Mouse (Mus musculus) embryonic facial prominence, embryonic 10.5 days (tissue): ENCODE measurements around the gene Setd7. TPM values are rescaled to one million over a fixed set of nuclear protein-coding genes. Genes with fewer than 3 reads are reported as not detected.
"Not testable (repeated sequence)": the region's sequence is repeated elsewhere in the genome, so short reads cannot be mapped to it uniquely, and the experiment has no call there.

Experiments used
- DNase-seq: peaks from one replicate; pipeline ENCODE4 v3.0.0-alpha.2; 2017; ENCODE audit warnings: low spot score
- H3K27ac ChIP-seq: fragments of 300-500 bp; sonication (generic); replicated peaks from 2 replicates; pipeline ENCODE4 v1.5.1; 2016; ENCODE audit warnings: mild to moderate bottlenecking
- H3K27me3 ChIP-seq: fragments of 300-500 bp; sonication (generic); replicated peaks from 2 replicates; pipeline ENCODE4 v1.6.1; 2016; ENCODE audit warnings: low read depth, mild to moderate bottlenecking; ENCODE audit not compliant: poor library complexity, severe bottlenecking
- H3K36me3 ChIP-seq: fragments of 300-500 bp; sonication (generic); replicated peaks from 2 replicates; pipeline ENCODE4 v1.6.1; 2016; ENCODE audit warnings: mild to moderate bottlenecking, moderate library complexity
- H3K4me1 ChIP-seq: fragments of 300-500 bp; sonication (generic); 2 replicates; pipeline ENCODE4 v1.6.1; 2016
- H3K4me3 ChIP-seq: fragments of 300-500 bp; sonication (generic); 2 replicates; pipeline ENCODE4 v1.5.1; 2016; ENCODE audit warnings: mild to moderate bottlenecking, moderate library complexity
- H3K9me3 ChIP-seq: fragments of 300-500 bp; sonication (generic); 2 replicates; pipeline ENCODE4 v1.6.1; 2016; ENCODE audit warnings: mild to moderate bottlenecking
- WGBS: fragments of 180-500 bp; shearing (Covaris S2); methylation state at CpG from one replicate; pipeline ENCODE4 v1.1.7; 2016; 5-methylcytosine and 5-hydroxymethylcytosine counted together
- polyA plus RNA-seq: library from polyadenylated mRNA; unstranded; fragments of >200 nt; fragmentation: Nextera tagmentation; extraction: Ambion mirVana; gene quantifications from 2 replicates; pipeline ENCODE4 v1.2.1, GENCODE M21; 2016

The Setd7 gene
- polyA plus RNA-seq, 1 experiment from 2014 or later, result 4.2 TPM

DNA sequence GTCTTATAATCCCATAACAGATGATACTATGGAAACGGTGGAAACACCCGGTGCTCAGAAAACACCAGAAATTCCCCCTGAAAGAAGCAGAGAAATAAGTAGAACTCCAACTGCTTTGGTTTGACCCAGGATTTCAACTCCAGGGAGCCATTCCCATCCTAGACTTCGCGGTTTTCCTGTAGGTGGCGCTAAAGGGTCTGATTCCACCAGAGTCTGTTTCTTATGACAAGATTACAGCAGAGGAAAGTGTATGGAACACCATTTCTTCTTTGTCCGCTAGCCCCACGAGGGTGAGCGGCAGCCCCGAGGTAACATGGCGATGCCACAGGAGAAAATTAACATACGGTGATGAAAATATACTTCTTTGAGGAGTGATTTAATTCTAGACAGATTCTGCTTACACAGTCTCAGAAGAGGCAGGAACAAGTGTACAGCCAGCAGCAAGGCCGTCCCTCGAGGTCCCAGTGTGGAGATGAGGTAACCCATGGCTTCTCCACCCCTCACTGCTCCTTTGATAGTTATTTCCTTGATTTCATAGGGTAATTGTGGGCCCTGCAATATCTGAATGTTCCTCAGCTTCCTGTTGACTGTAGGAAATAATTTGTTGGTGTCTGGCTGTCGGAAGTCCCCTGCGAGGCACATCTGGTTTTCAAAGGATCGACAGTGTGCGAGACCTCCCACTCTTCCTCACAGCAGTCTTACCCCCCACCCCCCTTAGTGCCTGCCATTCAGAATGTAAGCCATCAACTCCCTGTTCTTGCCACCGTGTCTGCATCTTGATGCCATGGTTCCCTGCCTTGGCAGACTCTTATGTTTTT, 23.1 kb upstream of the Setd7 start:
- no peak overlapping the region for H3K4me3 ChIP-seq

DNA sequence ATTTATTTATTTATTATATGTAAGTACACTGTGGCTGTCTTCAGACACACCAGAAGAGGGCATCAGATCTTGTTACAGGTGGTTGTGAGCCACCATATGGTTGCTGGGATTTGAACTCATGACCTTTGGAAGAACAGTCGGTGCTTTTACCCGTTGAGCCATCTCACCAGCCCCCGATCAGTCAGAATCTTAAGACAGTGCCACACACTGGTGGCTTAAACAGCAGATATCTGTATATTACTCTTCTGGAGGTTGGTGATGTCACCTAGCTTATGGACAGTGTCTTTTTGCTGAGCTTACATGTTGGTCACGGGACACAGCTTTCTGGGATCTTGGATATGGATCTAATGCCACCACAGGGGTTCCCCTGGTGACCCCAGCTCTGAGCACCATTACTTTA, 18.6 kb upstream of the Setd7 start:
- not testable (repeated sequence) for H3K36me3 ChIP-seq, H3K27me3 ChIP-seq, DNase-seq, H3K9me3 ChIP-seq, H3K27ac ChIP-seq, H3K4me3 ChIP-seq
- 77% methylated on average over 4 of the region's 4 CpGs for WGBS
- H3K4me1 ChIP-seq, result peaks cover 10% of the 10 kb centered on the region

More for the DNA sequence above, 23.1 kb upstream of the Setd7 start:
- DNase-seq, result peak; percentile 81
- Histone ChIP-seq H3K36me3 (no peaks in the 10 kb centered on the region), H3K27ac (0 out of 2 replicates have a peak overlapping the region, but pooled peaks have one; percentile 35), H3K9me3 (no peaks in the 10 kb centered on the region), H3K27me3 (peaks cover 18% of the 10 kb centered on the region), H3K4me1 (peaks cover 10% of the 10 kb centered on the region; the same call in 1 of the 2 replicates)
- 31% methylated on average over 18 of the region's 18 CpGs for WGBS

DNA sequence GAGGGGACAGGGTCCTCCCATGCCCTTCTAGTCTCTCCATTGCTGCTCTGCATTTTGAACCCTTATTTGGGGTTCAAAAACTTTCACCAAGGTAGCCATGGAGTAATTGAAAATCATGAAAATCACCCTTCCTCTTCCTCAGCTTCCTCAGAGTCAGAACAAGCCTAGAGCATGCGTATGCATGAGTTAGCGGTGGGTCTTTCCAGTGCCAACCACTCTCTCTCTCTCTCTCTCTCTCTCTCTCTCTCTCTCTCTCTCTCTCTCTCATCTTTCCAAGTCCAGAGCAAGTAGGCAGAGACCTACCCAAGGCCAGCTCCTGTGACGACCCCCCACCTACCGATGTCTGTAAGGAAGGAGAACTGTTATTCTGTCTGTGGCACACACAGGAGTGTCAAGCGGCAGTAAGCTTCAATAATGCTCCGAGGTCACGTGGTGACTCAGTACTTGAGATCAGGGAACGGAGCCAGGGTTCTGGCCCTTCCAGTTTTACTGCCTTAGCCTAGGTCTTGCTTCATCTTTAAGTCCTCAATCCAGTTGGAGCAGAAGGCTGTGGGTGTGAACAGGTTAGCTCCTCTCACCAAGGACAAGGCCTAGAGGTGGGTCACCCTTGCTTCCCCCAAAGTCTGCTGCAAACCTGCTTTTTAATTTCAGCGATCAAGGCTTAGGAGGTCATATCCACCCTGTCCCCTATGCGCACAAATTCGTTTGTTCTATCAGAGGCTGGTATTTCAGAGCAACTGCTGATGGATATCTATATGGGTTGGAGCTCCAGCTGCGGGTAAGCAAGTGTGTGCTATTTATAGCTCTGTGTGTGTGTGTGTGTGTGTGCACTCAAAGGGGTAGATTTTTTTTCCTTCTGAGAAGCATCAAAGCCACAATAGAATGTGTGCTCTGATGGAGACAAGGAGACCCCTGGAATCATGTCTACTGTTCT, 17.4 kb upstream of the Setd7 start:
- H3K9me3 ChIP-seq, result no peaks in the 10 kb centered on the region
- 82% methylated on average over 12 of the region's 12 CpGs for WGBS
- no peak overlapping the region for H3K27ac ChIP-seq
- DNase-seq, result no peak
- no peak overlapping the region for H3K4me3 ChIP-seq
- H3K27me3 ChIP-seq, result no peaks in the 10 kb centered on the region
- H3K36me3 ChIP-seq, result no peaks in the 10 kb centered on the region
- H3K4me1 ChIP-seq, result peaks cover 5% of the 10 kb centered on the region; the same call in 1 of the 2 replicates

DNA sequence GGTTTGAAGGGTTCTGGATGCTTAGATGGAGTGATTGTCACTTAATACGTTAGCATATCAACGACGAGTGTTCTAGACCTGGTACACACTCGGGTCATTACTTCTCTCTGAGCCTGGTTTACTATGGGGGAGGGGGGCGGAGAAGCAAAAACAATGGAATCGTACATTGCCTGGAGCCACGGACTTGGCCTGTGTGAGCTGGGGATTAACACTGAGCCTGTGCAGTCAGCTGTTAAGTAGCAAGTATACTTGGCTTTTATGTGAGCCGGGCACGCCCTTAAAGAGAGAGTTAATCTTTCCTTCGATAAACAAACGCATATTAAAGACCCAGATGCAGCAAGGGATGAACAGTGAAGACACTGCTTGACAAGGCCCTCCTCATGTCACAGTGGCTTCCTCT, 16.7 kb upstream of the Setd7 start:
- Histone ChIP-seq H3K4me3 (no peak overlapping the region), H3K36me3 (no peaks in the 10 kb centered on the region), H3K27me3 (no peaks in the 10 kb centered on the region), H3K9me3 (no peaks in the 10 kb centered on the region), H3K27ac (no peak overlapping the region), H3K4me1 (peaks cover 5% of the 10 kb centered on the region; the same call in 1 of the 2 replicates)
- whole genome bisulfite sequencing, result 68% methylated on average over 11 of the region's 11 CpGs
- no peak for DNase-seq

DNA sequence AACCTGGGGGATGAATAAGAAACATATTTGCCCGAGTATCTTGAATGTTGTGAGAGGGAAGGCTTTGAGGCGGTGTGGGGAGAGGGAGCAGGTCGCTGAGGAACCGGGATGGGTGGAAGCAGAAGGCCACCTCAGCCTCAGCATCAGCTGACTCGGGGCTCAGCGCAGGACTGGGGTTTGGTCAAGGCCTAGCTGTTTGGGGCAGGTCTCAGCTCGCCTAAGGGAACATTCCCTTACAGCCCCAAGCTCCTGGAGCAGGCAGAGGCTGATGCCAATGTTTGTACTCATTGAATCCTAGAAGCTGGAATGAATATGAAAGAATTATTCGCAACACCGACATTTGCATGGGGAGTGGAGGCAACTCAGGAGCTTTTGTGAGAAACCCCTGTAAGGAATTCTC, 13.2 kb upstream of the Setd7 start:
- no peak for DNase-seq
- WGBS, result 80% methylated on average over 9 of the region's 9 CpGs
- Histone ChIP-seq H3K36me3 (no peaks in the 10 kb centered on the region), H3K9me3 (no peaks in the 10 kb centered on the region), H3K4me3 (no peak overlapping the region), H3K4me1 (peaks cover 5% of the 10 kb centered on the region; the same call in 1 of the 2 replicates), H3K27ac (no peak overlapping the region), H3K27me3 (no peaks in the 10 kb centered on the region)

DNA sequence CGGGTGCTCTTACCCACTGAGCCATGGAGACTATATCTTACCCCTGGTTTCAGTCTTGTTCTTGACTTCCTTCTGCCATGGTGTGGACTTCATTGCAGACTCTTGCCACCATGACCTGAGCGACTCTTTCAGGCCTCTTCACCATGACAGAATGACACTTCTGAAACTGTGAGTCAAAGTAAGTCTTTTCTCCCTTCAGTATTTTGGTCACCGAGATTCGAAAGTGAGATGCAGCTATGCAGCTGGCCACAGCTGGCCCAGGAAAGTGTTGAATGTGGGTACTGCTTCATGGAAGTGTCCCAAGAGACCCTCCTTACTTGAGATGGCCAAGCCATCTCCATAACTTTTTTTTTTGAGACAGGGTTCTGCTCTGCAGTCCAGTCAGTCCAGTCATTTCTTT, 9.5 kb upstream of the Setd7 start:
- Histone ChIP-seq H3K4me1 (0 out of 2 replicates have a peak, but pooled peaks cover 3% of the 10 kb centered on the region), H3K36me3 (no peaks in the 10 kb centered on the region), H3K27ac (no peak overlapping the region), H3K9me3 (no peaks in the 10 kb centered on the region), H3K27me3 (no peaks in the 10 kb centered on the region), H3K4me3 (no peak overlapping the region)
- 91% methylated on average over 4 of the region's 4 CpGs for WGBS
- no peak for DNase-seq

DNA sequence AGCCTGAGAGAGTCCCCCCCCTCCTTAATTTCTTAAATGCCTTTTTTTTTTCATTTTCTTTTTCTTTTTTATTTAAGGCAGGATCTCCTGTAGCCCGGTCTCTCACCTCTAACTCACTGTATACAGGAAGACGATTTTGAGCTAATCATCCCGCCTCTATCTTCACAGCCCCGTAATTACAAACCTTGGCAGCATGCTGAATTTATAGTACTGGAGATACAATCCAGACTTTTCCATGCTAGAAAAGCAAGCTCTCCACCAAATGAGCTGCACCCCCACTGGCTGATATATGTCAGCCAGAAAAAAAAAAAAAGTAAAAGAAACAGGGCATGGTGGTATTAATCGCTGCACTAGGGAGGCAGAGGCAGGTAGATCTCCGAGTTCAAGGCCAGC, 1.3 kb upstream of the Setd7 start:
- H3K27me3 ChIP-seq, result peaks cover 17% of the 10 kb centered on the region
- peaks cover 30% of the 10 kb centered on the region for H3K4me1 ChIP-seq
- DNase-seq, result no peak
- H3K27ac ChIP-seq, result no peak overlapping the region
- no peaks in the 10 kb centered on the region for H3K9me3 ChIP-seq
- H3K4me3 ChIP-seq, result peak overlapping the region; percentile 89; the same call in 1 of the 2 replicates
- 78% methylated on average over 6 of the region's 6 CpGs for WGBS
- peaks cover 7% of the 10 kb centered on the region for H3K36me3 ChIP-seq

DNA sequence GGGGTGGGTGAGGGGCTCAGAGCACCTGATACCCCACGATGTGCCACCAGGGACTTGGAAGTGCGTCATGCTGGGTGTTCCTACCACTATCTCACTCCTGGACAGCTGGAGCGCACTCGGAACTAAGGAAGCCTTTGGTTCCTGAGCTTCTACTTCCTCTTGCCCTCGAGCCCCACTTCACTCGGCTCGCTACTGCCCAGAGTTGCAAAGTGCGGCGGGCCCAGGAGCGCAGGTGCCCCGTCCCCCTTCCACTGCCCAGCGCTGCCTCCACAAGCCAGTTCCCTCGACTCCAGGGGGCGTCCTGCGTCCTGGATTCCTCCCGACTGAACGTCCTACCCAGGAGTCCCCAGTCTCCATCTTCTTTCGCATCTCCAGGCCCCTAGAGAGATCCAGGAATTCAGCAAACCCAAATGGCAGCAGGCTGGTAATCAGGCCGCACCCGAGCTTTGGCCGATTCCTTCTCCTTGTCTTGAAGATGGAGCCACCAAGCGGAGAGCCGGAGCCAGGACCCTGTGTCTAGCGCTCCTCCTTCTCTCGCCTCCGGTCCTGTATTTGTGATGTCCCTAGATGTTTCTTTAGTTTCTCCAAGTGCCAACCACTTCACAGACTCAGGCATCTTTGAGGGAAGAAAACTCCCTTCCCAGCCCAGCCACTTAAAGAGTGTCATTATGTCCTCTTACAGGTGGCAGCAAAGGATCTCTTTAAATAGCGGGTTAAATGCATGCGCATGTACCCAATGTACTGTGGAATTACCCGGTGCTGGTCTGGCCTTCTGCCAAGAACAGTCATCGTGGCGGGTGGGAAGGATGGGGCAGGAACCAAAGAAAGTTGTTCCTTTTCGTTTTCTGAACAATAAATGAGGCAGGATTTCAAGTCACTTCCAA, 672 bp upstream of the Setd7 start:
- peaks cover 11% of the 10 kb centered on the region for H3K36me3 ChIP-seq
- DNase-seq, result peak; percentile 80
- 4% methylated on average over 32 of the region's 32 CpGs for WGBS

DNA sequence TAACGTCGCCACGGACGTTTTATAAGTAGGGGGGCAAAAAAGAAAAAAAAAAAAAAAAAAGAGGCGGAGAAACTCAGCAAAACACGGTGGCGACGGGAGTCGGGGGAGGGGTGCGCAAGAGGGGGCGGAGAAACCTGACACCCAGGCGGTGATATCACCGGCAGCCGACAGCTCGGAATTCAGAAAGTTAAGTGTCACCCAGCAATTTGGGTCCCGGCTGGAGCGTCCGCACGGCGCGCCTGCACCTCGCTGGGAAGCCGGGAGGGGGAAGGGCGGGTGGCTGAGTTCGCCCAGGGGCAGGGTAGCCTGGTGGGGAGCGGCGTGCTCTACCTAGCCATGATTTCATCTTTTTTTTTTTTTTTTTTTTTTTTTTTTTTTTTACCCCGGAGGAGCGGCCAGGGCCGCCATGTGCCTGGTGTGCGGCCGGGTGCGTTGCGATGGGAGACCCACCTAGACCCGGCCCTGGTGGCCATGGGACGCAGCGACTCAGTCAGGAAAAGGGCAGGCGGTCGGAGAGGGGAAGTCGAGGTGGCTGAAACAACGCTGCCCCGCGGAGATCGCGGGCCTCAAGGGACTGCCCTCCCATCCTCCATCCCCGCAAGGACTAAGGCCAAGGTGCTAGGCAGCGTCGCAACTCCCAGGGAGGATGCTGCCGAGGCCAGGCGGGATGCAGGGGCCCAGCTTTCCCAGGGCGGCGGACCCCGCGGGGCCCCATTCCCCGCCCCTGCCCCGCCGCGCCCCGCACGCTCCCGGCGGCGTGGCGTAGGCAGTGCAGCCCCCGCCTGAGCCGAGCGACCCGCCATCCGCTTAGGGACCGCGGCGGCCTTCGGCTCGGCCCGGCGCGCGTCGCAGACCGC, 857 bp downstream of the Setd7 start:
- Histone ChIP-seq H3K9me3 (no peaks in the 10 kb centered on the region), H3K27ac (peak overlapping the region; percentile 96), H3K27me3 (peaks cover 17% of the 10 kb centered on the region), H3K4me1 (peaks cover 39% of the 10 kb centered on the region), H3K36me3 (peaks cover 11% of the 10 kb centered on the region), H3K4me3 (peak overlapping the region; percentile 89)
- DNase-seq, result peak; percentile 90
- WGBS, result under 1% methylated on average over 80 of the region's 80 CpGs

More for the DNA sequence above, 672 bp upstream of the Setd7 start:
- Histone ChIP-seq H3K27ac (peak overlapping the region; percentile 96), H3K4me1 (peaks cover 29% of the 10 kb centered on the region), H3K9me3 (no peaks in the 10 kb centered on the region), H3K27me3 (peaks cover 17% of the 10 kb centered on the region), H3K4me3 (peak overlapping the region; percentile 89)

DNA sequence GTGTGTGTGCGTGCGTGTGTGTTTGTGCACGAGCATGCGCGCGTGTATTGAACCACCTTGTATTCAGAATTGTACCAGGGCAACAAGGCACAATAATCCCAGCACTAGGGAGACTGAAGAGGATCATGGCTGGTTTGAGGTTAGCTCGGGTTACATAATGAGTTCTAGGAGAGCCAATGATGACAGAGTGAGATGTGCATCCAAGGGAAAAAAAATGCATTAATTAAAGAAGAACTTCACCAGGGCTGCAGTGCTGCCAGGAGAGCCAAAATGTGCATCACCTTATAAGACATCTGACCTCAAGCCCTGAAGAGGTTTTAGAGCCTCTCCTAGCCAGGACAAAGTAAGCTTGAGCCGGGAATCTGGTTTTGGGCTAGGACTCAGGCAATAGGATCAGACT, 5.1 kb downstream of the Setd7 start:
- Histone ChIP-seq H3K9me3 (no peaks in the 10 kb centered on the region), H3K4me3 (no peak overlapping the region), H3K36me3 (peaks cover 11% of the 10 kb centered on the region), H3K4me1 (peaks cover 54% of the 10 kb centered on the region), H3K27me3 (no peaks in the 10 kb centered on the region), H3K27ac (no peak overlapping the region; the same call in 1 of the 2 replicates)
- no peak for DNase-seq
- WGBS, result 71% methylated on average over 8 of the region's 8 CpGs

DNA sequence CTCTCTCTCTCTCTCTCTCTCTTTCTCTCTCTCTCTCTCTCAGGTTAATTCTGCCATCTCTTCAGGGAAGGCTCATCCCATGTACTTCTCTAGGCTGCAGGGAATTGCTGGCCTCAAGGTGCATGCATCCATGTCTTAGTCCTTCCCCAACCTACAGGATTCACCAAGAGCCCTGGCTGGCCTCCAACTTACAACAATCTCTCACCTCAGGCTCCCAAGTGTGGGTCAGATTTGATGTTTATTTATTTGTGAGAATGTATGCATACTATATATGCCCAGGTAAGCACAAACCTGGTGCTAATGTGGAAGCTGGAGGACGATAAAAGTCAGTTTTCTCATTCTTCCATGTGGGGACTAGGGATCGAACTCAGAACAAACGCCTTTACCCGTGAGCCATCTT, 5.8 kb downstream of the Setd7 start:
- H3K4me1 ChIP-seq, result peaks cover 54% of the 10 kb centered on the region
- H3K27me3 ChIP-seq, result no peaks in the 10 kb centered on the region
- 86% methylated on average over 4 of the region's 4 CpGs for WGBS
- H3K9me3 ChIP-seq, result no peaks in the 10 kb centered on the region
- no peak overlapping the region; the same call in 1 of the 2 replicates for H3K27ac ChIP-seq
- H3K36me3 ChIP-seq, result peaks cover 18% of the 10 kb centered on the region
- no peak for DNase-seq
- no peak overlapping the region for H3K4me3 ChIP-seq
